Mouse (Mus musculus) liver, adult 2 months (tissue): ENCODE results near the gene Sycn. TPM values are rescaled to one million over a fixed set of nuclear protein-coding genes. Genes with fewer than 3 reads are reported as not detected.

Source experiments
- DNase-seq: peaks from one replicate; pipeline ENCODE4 v3.0.0-alpha.2; 2011; ENCODE audit warnings: low read depth, low spot score; ENCODE audit errors: extremely low read depth
- H3K27ac ChIP-seq: fragments of 200-500 bp; replicated peaks from 2 replicates; pipeline ENCODE4 v1.5.1; 2012; ENCODE audit warnings: low read depth, mild to moderate bottlenecking, control low read depth, inconsistent platforms, low read length; ENCODE audit not compliant: insufficient read depth
- H3K27me3 ChIP-seq: fragments of 200-500 bp; 2 replicates; pipeline ENCODE4 v1.6.1; 2012; ENCODE audit warnings: mild to moderate bottlenecking, moderate library complexity, low read length, inconsistent platforms; ENCODE audit not compliant: control insufficient read depth, insufficient read depth
- H3K36me3 ChIP-seq: fragments of 200-500 bp; 2 replicates; pipeline ENCODE4 v1.6.1; 2012; ENCODE audit warnings: low read length, inconsistent platforms; ENCODE audit not compliant: control insufficient read depth, insufficient read depth
- H3K4me1 ChIP-seq: fragments of 200-500 bp; 2 replicates; pipeline ENCODE4 v1.6.1; 2011; ENCODE audit warnings: low read length; ENCODE audit not compliant: control insufficient read depth, insufficient read depth
- H3K4me3 ChIP-seq: fragments of 200-500 bp; 2 replicates; pipeline ENCODE4 v1.5.1; 2011; ENCODE audit warnings: low read depth, mild to moderate bottlenecking, control low read depth, low read length, moderate library complexity; ENCODE audit not compliant: insufficient read depth
- H3K79me2 ChIP-seq: fragments of 200-500 bp; 2 replicates; pipeline ENCODE4 v1.6.1; 2012; ENCODE audit warnings: inconsistent platforms, mild to moderate bottlenecking, low read length, moderate library complexity; ENCODE audit not compliant: control insufficient read depth, insufficient read depth
- H3K9ac ChIP-seq: fragments of 200-500 bp; 2 replicates; pipeline ENCODE4 v1.6.1; 2012; ENCODE audit warnings: low read depth, mild to moderate bottlenecking, control low read depth, inconsistent platforms, low read length
- CTCF ChIP-seq: fragments of 200-500 bp; IDR thresholded peaks from 2 replicates; pipeline ENCODE4 v1.5.1; 2011; ENCODE audit warnings: low read depth, low read length, control low read depth
- POLR2A ChIP-seq: fragments of 200-500 bp; IDR thresholded peaks from 2 replicates; pipeline ENCODE4 v1.6.1; 2011; ENCODE audit warnings: low read length, control low read depth; ENCODE audit not compliant: insufficient read depth; ENCODE audit errors: extremely low read depth
- WGBS: fragments of 180-500 bp; shearing (Covaris S2); methylation state at CpG from one replicate; pipeline ENCODE4 v1.1.7; 2018; 5-methylcytosine and 5-hydroxymethylcytosine counted together
- polyA plus RNA-seq: library from polyadenylated mRNA; depleted of rRNA; stranded (reverse); fragments of >200 nt; gene quantifications from 2 replicates; pipeline ENCODE4 v1.2.3, GENCODE M21; 2012; rRNA removed
- total RNA-seq: library from RNA; depleted of rRNA; stranded (reverse); fragments of >200 nt; gene quantifications from 2 replicates; pipeline ENCODE4 v1.2.3, GENCODE M21; 2014; rRNA removed

The Sycn gene
- total and polyA plus RNA-seq, 2 experiments, result 1.4 to 16.4 TPM

DNA sequence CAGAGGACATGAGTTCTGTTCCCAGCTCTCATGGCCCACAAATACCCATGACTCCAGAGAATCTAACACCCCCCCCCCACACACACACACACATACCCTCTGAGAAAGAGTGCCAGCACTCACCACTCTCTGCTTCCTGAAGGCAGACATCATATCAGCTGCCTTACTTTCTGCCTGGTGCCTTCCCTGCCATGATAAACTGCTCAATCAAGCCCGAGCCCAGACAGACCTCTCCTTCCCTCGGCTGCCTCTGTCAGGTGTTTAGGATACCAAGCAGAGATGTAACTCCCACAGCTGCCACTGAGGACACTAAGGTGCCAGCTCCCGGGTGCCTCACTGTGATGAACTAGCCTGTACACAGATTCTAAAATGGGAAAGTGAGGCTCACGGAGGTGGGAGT, 43.8 kb downstream of the Sycn start:
- H3K27ac ChIP-seq, result no peak overlapping the region
- DNase-seq, result no peak
- TF ChIP-seq POLR2A (no peak), CTCF (no peak)
- H3K4me1 ChIP-seq, result peaks cover 24% of the 10 kb centered on the region
- H3K9ac ChIP-seq, result no peak overlapping the region
- H3K27me3 ChIP-seq, result no peaks in the 10 kb centered on the region
- H3K36me3 ChIP-seq, result no peaks in the 10 kb centered on the region
- WGBS, result 88% methylated on average over 4 of the region's 4 CpGs
- no peak overlapping the region for H3K4me3 ChIP-seq
- peaks cover 52% of the 10 kb centered on the region for H3K79me2 ChIP-seq

DNA sequence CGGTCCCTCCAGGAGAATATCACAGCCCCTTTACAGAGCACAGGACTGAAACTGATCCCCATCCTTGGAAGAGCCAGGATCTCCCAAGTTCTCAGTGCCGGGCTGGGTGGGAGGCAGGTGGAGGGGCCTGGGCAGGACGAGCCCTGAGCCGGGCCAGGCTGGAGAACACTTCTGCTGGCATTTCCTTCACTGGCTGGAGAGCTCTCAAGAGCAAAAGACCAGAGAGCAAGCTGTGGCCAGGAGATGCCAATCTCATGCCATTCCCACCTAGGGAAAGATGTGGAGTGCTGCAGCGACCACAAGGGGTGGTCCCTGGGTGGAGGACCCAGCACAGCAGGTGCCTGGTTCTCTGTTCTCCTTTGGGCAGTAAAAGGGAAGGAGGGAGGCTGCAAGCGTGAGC, 44.3 kb downstream of the Sycn start:
- H3K4me3 ChIP-seq, result no peak overlapping the region
- peaks cover 24% of the 10 kb centered on the region for H3K4me1 ChIP-seq
- DNase-seq, result no peak
- peaks cover 51% of the 10 kb centered on the region for H3K79me2 ChIP-seq
- WGBS, result 90% methylated on average over 6 of the region's 6 CpGs
- H3K27me3 ChIP-seq, result no peaks in the 10 kb centered on the region
- no peaks in the 10 kb centered on the region for H3K36me3 ChIP-seq
- no peak overlapping the region for H3K9ac ChIP-seq
- no peak overlapping the region for H3K27ac ChIP-seq
- no peak for TF ChIP-seq POLR2A
- TF ChIP-seq CTCF, result no peak

DNA sequence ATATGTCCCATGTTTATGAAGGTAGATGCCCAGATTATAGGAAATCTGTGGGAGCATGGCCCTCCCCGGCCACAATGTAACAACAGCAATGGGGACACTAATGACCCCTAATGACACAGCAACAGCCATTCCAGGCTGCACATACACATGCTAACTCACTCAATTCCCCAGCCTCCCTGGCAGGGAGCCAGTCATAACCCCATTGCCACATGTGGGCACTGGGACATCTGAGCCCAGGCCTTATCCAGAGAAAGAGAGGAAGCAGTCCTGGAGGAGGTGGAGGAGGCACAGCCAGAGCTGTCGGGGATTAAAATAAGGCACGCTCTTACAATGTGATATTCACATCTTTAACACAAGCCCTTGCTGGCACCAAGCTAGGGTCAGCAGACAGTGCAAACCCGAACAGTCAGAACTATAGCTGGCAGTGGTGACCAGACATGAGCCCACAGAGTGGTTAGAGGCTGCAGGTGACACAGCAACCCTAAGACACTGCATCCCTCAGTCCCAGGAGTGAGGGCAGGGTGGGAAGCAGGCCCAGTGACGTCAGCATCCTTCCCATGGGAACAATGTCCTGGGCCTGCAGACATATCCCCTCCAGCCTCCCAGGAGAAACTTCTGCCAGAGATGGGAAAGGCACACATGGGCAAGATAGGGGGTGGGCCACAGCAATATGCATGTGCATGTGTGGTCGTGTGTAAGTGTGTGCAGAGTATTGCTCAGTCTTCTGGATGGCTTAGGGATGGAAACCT, 46.2 kb downstream of the Sycn start:
- Histone ChIP-seq H3K4me1 (peaks cover 31% of the 10 kb centered on the region), H3K4me3 (no peak overlapping the region), H3K9ac (no peak overlapping the region), H3K36me3 (no peaks in the 10 kb centered on the region), H3K27me3 (no peaks in the 10 kb centered on the region), H3K27ac (no peak overlapping the region), H3K79me2 (peaks cover 50% of the 10 kb centered on the region)
- 65% methylated on average over 6 of the region's 6 CpGs for WGBS
- no peak for TF ChIP-seq POLR2A
- no peak for DNase-seq

DNA sequence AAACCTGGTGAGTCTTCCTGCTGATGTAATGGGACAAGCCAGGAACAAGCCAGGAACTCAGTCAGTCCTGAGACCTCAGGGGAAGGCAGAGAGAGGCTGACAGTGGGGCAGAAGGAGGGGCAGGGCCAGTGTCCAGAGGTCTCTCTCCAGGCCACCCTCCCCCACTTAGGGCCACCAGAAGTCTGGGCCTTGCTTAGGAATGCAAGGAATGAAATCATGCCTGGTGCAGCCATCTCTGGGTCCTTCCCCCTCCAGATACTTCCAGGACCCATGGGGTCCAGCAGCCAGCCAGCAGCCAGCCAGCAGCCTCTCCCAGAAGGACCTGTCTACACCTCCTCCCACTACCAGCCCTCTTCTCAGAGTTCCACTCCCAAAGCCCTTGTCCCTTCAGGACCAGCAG, 47.0 kb downstream of the Sycn start:
- Histone ChIP-seq H3K4me1 (peaks cover 31% of the 10 kb centered on the region), H3K27ac (no peak overlapping the region)
- DNase-seq, result no peak

More for the DNA sequence above, 47.0 kb downstream of the Sycn start:
- Histone ChIP-seq H3K79me2 (peaks cover 55% of the 10 kb centered on the region), H3K27me3 (no peaks in the 10 kb centered on the region), H3K36me3 (no peaks in the 10 kb centered on the region), H3K9ac (no peak overlapping the region), H3K4me3 (no peak overlapping the region)
- TF ChIP-seq POLR2A (no peak), CTCF (no peak)

Other genes with a start within 250 kb of the Sycn start
- not detected in 2 replicates for gene Selenov, start 249.7 kb upstream of the Sycn start, total RNA-seq
- not detected in 2 replicates for gene Selenov, start 249.7 kb upstream of the Sycn start, polyA plus RNA-seq
- not detected in 2 replicates for gene Dll3, start 238.6 kb upstream of the Sycn start, total RNA-seq
- gene Dll3, start 238.6 kb upstream of the Sycn start, polyA plus RNA-seq, result not detected in 2 replicates
- 22.6 and 24.9 TPM in 2 replicates for gene Timm50, start 228.8 kb upstream of the Sycn start, total RNA-seq
- 49.4 and 52.6 TPM in 2 replicates for gene Timm50, start 228.8 kb upstream of the Sycn start, polyA plus RNA-seq
- 15.1 and 20.7 TPM in 2 replicates for gene Supt5, start 202.1 kb upstream of the Sycn start, total RNA-seq
- gene Supt5, start 202.1 kb upstream of the Sycn start, polyA plus RNA-seq, result 52.3 and 67.3 TPM in 2 replicates
- gene Rps16, start 190.2 kb upstream of the Sycn start, total RNA-seq, result 110 and 136 TPM in 2 replicates
- gene Rps16, start 190.2 kb upstream of the Sycn start, polyA plus RNA-seq, result 471 and 577 TPM in 2 replicates
- gene Plekhg2, start 168.3 kb upstream of the Sycn start, total RNA-seq, result 0.65 and 1.3 TPM in 2 replicates
- gene Plekhg2, start 168.3 kb upstream of the Sycn start, polyA plus RNA-seq, result 3.3 and 3.5 TPM in 2 replicates
- 16.4 and 25.4 TPM in 2 replicates for gene Zfp36, start 160.6 kb upstream of the Sycn start, total RNA-seq
- gene Zfp36, start 160.6 kb upstream of the Sycn start, polyA plus RNA-seq, result 41.1 and 54.3 TPM in 2 replicates
- gene Med29, start 148.2 kb upstream of the Sycn start, total RNA-seq, result 13.4 and 17.6 TPM in 2 replicates
- gene Med29, start 148.2 kb upstream of the Sycn start, polyA plus RNA-seq, result 49.2 and 50.9 TPM in 2 replicates
- 16.1 TPM in 2 replicates for gene Paf1, start 147.9 kb upstream of the Sycn start, total RNA-seq
- 52.8 and 59.1 TPM in 2 replicates for gene Paf1, start 147.9 kb upstream of the Sycn start, polyA plus RNA-seq
- gene Gmfg, start 103.4 kb upstream of the Sycn start, total RNA-seq, result 18.4 and 24.4 TPM in 2 replicates
- 4.0 and 4.6 TPM in 2 replicates for gene Gmfg, start 103.4 kb upstream of the Sycn start, polyA plus RNA-seq
- 0.18 TPM in 1 of 2 replicates, not detected in the other for gene Lrfn1, start 88.9 kb upstream of the Sycn start, total RNA-seq
- gene Lrfn1, start 88.9 kb upstream of the Sycn start, polyA plus RNA-seq, result 0.70 and 0.71 TPM in 2 replicates
- not detected in 2 replicates for gene Ifnl2, start 30.4 kb upstream of the Sycn start, total RNA-seq
- not detected in 2 replicates for gene Ifnl2, start 30.4 kb upstream of the Sycn start, polyA plus RNA-seq
- not detected in 2 replicates for gene Ifnl3, start 18.0 kb upstream of the Sycn start, total RNA-seq
- not detected in 2 replicates for gene Ifnl3, start 18.0 kb upstream of the Sycn start, polyA plus RNA-seq
- not detected in 2 replicates for gene Nccrp1, start 6.4 kb downstream of the Sycn start, total RNA-seq
- 0.05 TPM in 1 of 2 replicates, not detected in the other for gene Nccrp1, start 6.4 kb downstream of the Sycn start, polyA plus RNA-seq
- 4.1 and 6.9 TPM in 2 replicates for gene Samd4b, start 57.3 kb downstream of the Sycn start, total RNA-seq
- gene Samd4b, start 57.3 kb downstream of the Sycn start, polyA plus RNA-seq, result 25.7 and 27.0 TPM in 2 replicates
- 4.0 and 7.0 TPM in 2 replicates for gene Pak4, start 57.3 kb downstream of the Sycn start, total RNA-seq
- gene Pak4, start 57.3 kb downstream of the Sycn start, polyA plus RNA-seq, result 14.9 TPM in 2 replicates
- gene Acp7, start 90.4 kb downstream of the Sycn start, total RNA-seq, result not detected in 2 replicates
- not detected in 2 replicates for gene Acp7, start 90.4 kb downstream of the Sycn start, polyA plus RNA-seq
- not detected in 2 replicates for gene Fbxo27, start 152.0 kb downstream of the Sycn start, total RNA-seq
- gene Fbxo27, start 152.0 kb downstream of the Sycn start, polyA plus RNA-seq, result 0.16 and 0.19 TPM in 2 replicates
- gene Fbxo17, start 175.9 kb downstream of the Sycn start, total RNA-seq, result 0.46 and 0.60 TPM in 2 replicates
- gene Fbxo17, start 175.9 kb downstream of the Sycn start, polyA plus RNA-seq, result 0.53 and 1.0 TPM in 2 replicates
- gene Mrps12, start 200.9 kb downstream of the Sycn start, total RNA-seq, result 66.0 and 70.3 TPM in 2 replicates
- gene Mrps12, start 200.9 kb downstream of the Sycn start, polyA plus RNA-seq, result 98.0 and 103 TPM in 2 replicates
- gene Sars2, start 201.1 kb downstream of the Sycn start, total RNA-seq, result 4.6 and 6.4 TPM in 2 replicates
- 21.9 and 25.3 TPM in 2 replicates for gene Sars2, start 201.1 kb downstream of the Sycn start, polyA plus RNA-seq
- not detected in 2 replicates for gene Ccer2, start 215.3 kb downstream of the Sycn start, total RNA-seq
- gene Ccer2, start 215.3 kb downstream of the Sycn start, polyA plus RNA-seq, result not detected in 2 replicates
- 15.1 and 21.4 TPM in 2 replicates for gene Sirt2, start 225.8 kb downstream of the Sycn start, total RNA-seq
- 52.9 and 56.7 TPM in 2 replicates for gene Sirt2, start 225.8 kb downstream of the Sycn start, polyA plus RNA-seq
- gene Nfkbib, start 226.6 kb downstream of the Sycn start, total RNA-seq, result 6.1 and 7.3 TPM in 2 replicates
- gene Nfkbib, start 226.6 kb downstream of the Sycn start, polyA plus RNA-seq, result 39.9 and 46.3 TPM in 2 replicates
- 1.4 TPM in 2 replicates for gene Rinl, start 248.1 kb downstream of the Sycn start, total RNA-seq
- gene Rinl, start 248.1 kb downstream of the Sycn start, polyA plus RNA-seq, result 1.2 and 1.8 TPM in 2 replicates